Mouse (Mus musculus): ENCODE results near the gene 1810049J17Rik. TPM values are rescaled to one million over a fixed set of nuclear protein-coding genes. Genes with fewer than 3 reads are reported as not detected.

Gene 1810049J17Rik
- total and polyA plus RNA-seq, 2 experiments from 2014 or later, result 2.1 TPM; not detected in 1

DNA sequence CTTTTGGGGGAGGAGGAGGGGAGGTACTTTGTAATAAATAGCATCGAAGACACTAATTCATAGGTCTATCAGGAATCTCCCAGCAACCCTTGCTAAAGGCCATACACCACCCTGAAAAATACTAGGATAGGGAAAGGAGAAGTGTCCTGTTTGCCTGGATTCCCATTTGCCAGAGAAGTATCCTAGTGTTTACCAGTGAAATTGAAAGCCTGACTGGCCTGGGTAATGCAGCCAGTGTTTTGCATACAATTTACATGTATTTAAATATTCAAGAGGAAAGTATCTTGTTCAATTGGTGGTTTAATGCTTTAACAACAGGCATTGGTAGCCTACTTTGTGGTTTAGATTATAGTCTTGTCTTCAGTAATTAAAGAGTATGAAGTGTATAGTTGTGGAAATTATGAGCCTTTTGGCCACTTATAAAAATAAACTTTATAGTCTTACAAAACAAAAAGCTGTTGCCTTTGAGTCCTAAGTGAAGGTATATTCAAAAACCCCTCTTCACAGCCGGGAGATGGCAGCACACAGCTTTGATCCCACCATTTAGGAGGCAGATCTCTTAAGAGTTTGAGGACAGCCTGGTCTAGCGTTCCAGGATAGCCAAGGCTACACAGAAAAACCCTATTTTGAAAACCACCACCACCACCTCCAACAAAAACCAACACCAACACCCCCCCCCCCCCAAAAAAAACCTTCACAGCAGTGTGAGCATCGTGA lies 47.5 kb downstream of the 1810049J17Rik start:
- H3K9ac ChIP-seq, result no peak overlapping the region
- ATAC-seq (peak; percentile 51), DNase-seq (peak; percentile 26)
- H3K36me3 ChIP-seq (ENCODE audit: insufficient read depth), result peaks cover 21% of the 10 kb centered on the region
- H3K4me3 ChIP-seq (ENCODE audit: low read depth, low read length), result no peak overlapping the region
- no peak overlapping the region for H3K27ac ChIP-seq (ENCODE audit: low read depth, low read length)
- TF ChIP-seq CTCF (IDR thresholded peaks at IDR 0.05; ENCODE audit: low read depth), result peak; percentile 45
- no peaks in the 10 kb centered on the region for H3K9me3 ChIP-seq (ENCODE audit: low read length)
- H3K4me2 ChIP-seq (ENCODE audit: low read depth), result no peak overlapping the region
- 61% methylated on average over 4 of the region's 4 CpGs for WGBS
- no peaks in the 10 kb centered on the region for H3K27me3 ChIP-seq (ENCODE audit: insufficient read depth, low read length)
- no peaks in the 10 kb centered on the region for H3K4me1 ChIP-seq (ENCODE audit: insufficient read depth)

DNA sequence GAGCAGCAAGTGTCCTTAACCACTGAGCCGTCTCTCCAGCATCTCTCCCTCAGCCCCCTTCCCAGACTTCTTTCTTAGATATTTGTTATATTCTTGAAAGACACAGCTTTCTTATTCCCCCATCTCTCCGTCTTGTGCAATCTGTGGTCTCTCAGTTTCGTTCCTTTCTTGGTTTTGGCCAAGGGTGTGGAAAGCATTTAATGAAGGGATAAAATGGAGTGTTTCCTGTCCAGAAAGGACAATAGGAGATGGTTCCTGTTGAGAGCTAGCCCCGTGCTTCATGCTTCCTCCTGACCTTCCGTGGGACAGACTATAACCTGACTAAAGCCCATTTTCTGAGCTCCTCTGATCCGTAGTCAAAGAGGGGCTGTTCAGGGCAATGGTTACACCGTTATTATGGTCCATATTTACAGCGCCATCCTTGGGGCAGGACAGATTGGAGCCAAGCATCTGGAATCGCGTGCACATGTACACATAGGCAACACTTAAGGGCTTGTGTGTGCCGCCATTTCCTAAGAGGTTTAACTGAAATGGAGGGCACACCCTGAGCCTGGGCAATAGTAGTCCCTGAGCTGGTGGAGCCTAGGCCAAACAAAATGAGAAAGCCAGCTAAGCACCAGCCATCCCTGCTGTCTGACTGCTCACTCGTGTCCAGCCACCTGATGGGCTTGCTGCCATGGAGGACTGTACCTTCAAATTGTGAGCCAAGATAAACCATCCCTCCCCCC lies 48.2 kb downstream of the 1810049J17Rik start:
- Histone ChIP-seq H3K27me3 (ENCODE audit: insufficient read depth, low read length) (no peaks in the 10 kb centered on the region), H3K36me3 (ENCODE audit: insufficient read depth) (peaks cover 21% of the 10 kb centered on the region), H3K9ac (no peak overlapping the region), H3K9me3 (ENCODE audit: low read length) (no peaks in the 10 kb centered on the region), H3K4me1 (ENCODE audit: insufficient read depth) (no peaks in the 10 kb centered on the region), H3K4me2 (ENCODE audit: low read depth) (no peak overlapping the region), H3K27ac (ENCODE audit: low read depth, low read length) (no peak overlapping the region), H3K4me3 (ENCODE audit: low read depth, low read length) (no peak overlapping the region)
- no peak for ATAC-seq
- WGBS, result 83% methylated on average over 12 of the region's 12 CpGs
- no peak for DNase-seq
- TF ChIP-seq CTCF (IDR thresholded peaks at IDR 0.05; ENCODE audit: low read depth), result no peak

Other genes with a start within 250 kb of the 1810049J17Rik start
- gene Zfr, start 204.1 kb downstream of the 1810049J17Rik start, total RNA-seq (2014; rRNA removed), result 143 and 212 TPM in 2 replicates
- 132 and 175 TPM in 2 replicates for gene Zfr, start 204.1 kb downstream of the 1810049J17Rik start, polyA plus RNA-seq (2015; fragmentation: Nextera tagmentation; extraction: Ambion mirVana)
- gene Mtmr12, start 116.9 kb downstream of the 1810049J17Rik start, total RNA-seq (2014; rRNA removed), result 10.0 and 13.1 TPM in 2 replicates
- 4.3 and 5.5 TPM in 2 replicates for gene Mtmr12, start 116.9 kb downstream of the 1810049J17Rik start, polyA plus RNA-seq (2015; fragmentation: Nextera tagmentation; extraction: Ambion mirVana)
- 78.5 and 106 TPM in 2 replicates for gene Golph3, start 449 bp downstream of the 1810049J17Rik start, total RNA-seq (2014; rRNA removed)
- 45.0 and 51.3 TPM in 2 replicates for gene Golph3, start 449 bp downstream of the 1810049J17Rik start, polyA plus RNA-seq (2015; fragmentation: Nextera tagmentation; extraction: Ambion mirVana)

All from forebrain, postnatal 0 days (tissue).